Mouse (Mus musculus) G1E (cell line): ENCODE measurements around the gene Bdh1.
"Not testable (repeated sequence)": the region's sequence is repeated elsewhere in the genome, so short reads cannot be mapped to it uniquely, and the experiment has no call there.

Experiments used
- CTCF ChIP-seq: IDR thresholded peaks from 2 replicates; pipeline ENCODE4 v1.5.1; 2012; ENCODE audit warnings: low read depth, low read length, inconsistent platforms, mixed read lengths
- GATA1 ChIP-seq: IDR thresholded peaks from 2 replicates; pipeline ENCODE4 v1.6.1; 2012; ENCODE audit warnings: borderline replicate concordance, low read length, inconsistent platforms, mixed read lengths
- GATA2 ChIP-seq: IDR thresholded peaks from 2 replicates; pipeline ENCODE4 v1.6.1; 2012; ENCODE audit warnings: low read depth, low read length, inconsistent platforms, borderline replicate concordance
- POLR2AphosphoS5 ChIP-seq: IDR thresholded peaks from 2 replicates; pipeline ENCODE4 v1.6.1; 2012; ENCODE audit warnings: low read depth, low read length, inconsistent platforms; ENCODE audit not compliant: insufficient replicate concordance
- TAL1 ChIP-seq: conservative IDR thresholded peaks from 2 replicates; pipeline ENCODE4 v1.6.1; 2012; ENCODE audit warnings: low read depth, low read length, inconsistent platforms, mixed read lengths

DNA sequence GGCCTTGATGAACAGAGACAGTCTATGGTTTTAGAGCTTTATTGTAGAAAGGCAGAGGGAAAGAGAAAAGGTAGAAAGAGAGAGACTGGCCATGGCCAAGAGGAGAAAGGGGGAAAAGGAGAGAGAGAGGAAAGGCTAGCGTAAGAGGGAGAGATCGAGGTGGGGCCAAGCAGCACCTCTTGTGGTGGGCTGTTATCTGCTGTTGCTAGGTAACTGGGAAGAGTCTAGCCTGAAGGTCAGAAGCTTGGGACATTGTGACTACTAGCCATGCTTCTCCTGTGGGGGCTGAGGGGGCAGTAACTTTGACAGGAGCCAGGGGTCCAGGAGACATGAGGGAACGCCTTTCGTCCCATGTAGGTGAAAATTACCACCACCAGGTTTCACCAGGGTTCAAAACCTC lies 48.7 kb downstream of the Bdh1 start:
- not testable (repeated sequence) for TF ChIP-seq CTCF, GATA1, TAL1, POLR2AphosphoS5, GATA2
